Mouse (Mus musculus) megakaryocyte, embryonic 14.5 days (primary cell): ENCODE results near the gene Slc39a7. TPM values are rescaled to one million over a fixed set of nuclear protein-coding genes. Genes with fewer than 3 reads are reported as not detected.
A peak's percentile ranks its signal among the peaks of the same experiment; 100 is the strongest.

Source experiments
- H3K27me3 ChIP-seq: replicated peaks from 2 replicates; pipeline ENCODE3; 2012; ENCODE audit warnings: inconsistent platforms
- H3K36me3 ChIP-seq: replicated peaks from 2 replicates; pipeline ENCODE3; 2012; ENCODE audit warnings: low read length, inconsistent platforms, mixed read lengths
- H3K4me1 ChIP-seq: 2 replicates; pipeline ENCODE4 v1.6.1; 2012; ENCODE audit warnings: inconsistent platforms
- H3K4me3 ChIP-seq: replicated peaks from 2 replicates; pipeline ENCODE3; 2012; ENCODE audit warnings: moderate library complexity, mild to moderate bottlenecking, inconsistent platforms
- H3K9me3 ChIP-seq: 2 replicates; pipeline ENCODE4 v1.6.1; 2012; ENCODE audit warnings: inconsistent platforms
- FLI1 ChIP-seq: IDR thresholded peaks from 2 replicates; pipeline ENCODE4 v1.6.1; 2012; ENCODE audit warnings: low read length, inconsistent platforms, mixed read lengths
- GATA1 ChIP-seq: IDR thresholded peaks from 3 replicates; pipeline ENCODE4 v1.6.1; 2012; ENCODE audit warnings: mixed read lengths, low read length, inconsistent platforms, borderline replicate concordance
- polyA plus RNA-seq: library from polyadenylated mRNA; stranded (reverse); fragments of >175 nt; gene quantifications from 2 replicates; pipeline ENCODE4 v1.2.3, GENCODE M21; 2012; ENCODE audit warnings: low replicate concordance; ENCODE audit not compliant: insufficient read depth

Slc39a7 gene
- polyA plus RNA-seq, 1 experiment = 63.6 TPM

GRCm38 (mm10) chr17:34032174-34032632 is 721 bp upstream of the Slc39a7 start:
- Histone ChIP-seq H3K4me3 (peak overlapping the region; percentile 92), H3K27me3 (no peaks in the 10 kb centered on the region), H3K4me1 (peaks cover 60% of the 10 kb centered on the region), H3K36me3 (peaks cover 65% of the 10 kb centered on the region), H3K9me3 (no peaks in the 10 kb centered on the region)
- TF ChIP-seq FLI1 = no peak
- TF ChIP-seq GATA1 = no peak

- peaks cover 52% of the 10 kb centered on the region for H3K36me3 ChIP-seq
- TF ChIP-seq FLI1 (no peak), GATA1 (no peak)
- no peaks in the 10 kb centered on the region for H3K27me3 ChIP-seq
- H3K9me3 ChIP-seq = no peaks in the 10 kb centered on the region
- peaks cover 73% of the 10 kb centered on the region for H3K4me1 ChIP-seq
- H3K4me3 ChIP-seq = peak overlapping the region; percentile 92
These were observed 588 bp downstream of the Slc39a7 start for GRCm38 (mm10) chr17:34030861-34031326.

GRCm38 (mm10) chr17:34029890-34030595 is 1.4 kb downstream of the Slc39a7 start:
- H3K27me3 ChIP-seq = no peaks in the 10 kb centered on the region
- H3K4me1 ChIP-seq = peaks cover 82% of the 10 kb centered on the region
- H3K9me3 ChIP-seq = no peaks in the 10 kb centered on the region
- H3K4me3 ChIP-seq = peak overlapping the region; percentile 92
- H3K36me3 ChIP-seq = peaks cover 44% of the 10 kb centered on the region
- TF ChIP-seq FLI1 (no peak), GATA1 (no peak)

GRCm38 (mm10) chr17:34029150-34029889 is 2.2 kb downstream of the Slc39a7 start:
- Histone ChIP-seq H3K9me3 (no peaks in the 10 kb centered on the region), H3K4me3 (peak overlapping the region; percentile 81), H3K27me3 (no peaks in the 10 kb centered on the region), H3K36me3 (peaks cover 40% of the 10 kb centered on the region), H3K4me1 (peaks cover 82% of the 10 kb centered on the region)
- TF ChIP-seq GATA1 (no peak), FLI1 (no peak)

GRCm38 (mm10) chr17:34028501-34029149 is 2.9 kb downstream of the Slc39a7 start:
- H3K4me3 ChIP-seq = peak overlapping the region; percentile 96
- TF ChIP-seq FLI1 (no peak), GATA1 (no peak)

GRCm38 (mm10) chr17:34027656-34028223 is 3.7 kb downstream of the Slc39a7 start, which contains the start of gene H2-Ke6:
Gene H2-Ke6, minus strand, starts transcription at chr17:34028060.
- H3K9me3 ChIP-seq = peaks cover 6% of the 10 kb centered on the region
- H3K27me3 ChIP-seq = no peaks in the 10 kb centered on the region
- H3K4me1 ChIP-seq = peaks cover 77% of the 10 kb centered on the region
- H3K36me3 ChIP-seq = peaks cover 38% of the 10 kb centered on the region
- TF ChIP-seq FLI1 (no peak), GATA1 (no peak)
- peak within 1 kb of the TSS; percentile 96 for H3K4me3 ChIP-seq

More at GRCm38 (mm10) chr17:34028501-34029149, 2.9 kb downstream of the Slc39a7 start:
- no peaks in the 10 kb centered on the region for H3K9me3 ChIP-seq
- peaks cover 82% of the 10 kb centered on the region for H3K4me1 ChIP-seq
- no peaks in the 10 kb centered on the region for H3K27me3 ChIP-seq
- peaks cover 34% of the 10 kb centered on the region for H3K36me3 ChIP-seq

GRCm38 (mm10) chr17:34026917-34027655 is 4.4 kb downstream of the Slc39a7 start:
- TF ChIP-seq FLI1 = no peak
- TF ChIP-seq GATA1 = no peak
- H3K4me3 ChIP-seq = peak overlapping the region; percentile 96
- peaks cover 72% of the 10 kb centered on the region for H3K4me1 ChIP-seq
- peaks cover 45% of the 10 kb centered on the region for H3K36me3 ChIP-seq
- peaks cover 11% of the 10 kb centered on the region for H3K9me3 ChIP-seq
- no peaks in the 10 kb centered on the region for H3K27me3 ChIP-seq

GRCm38 (mm10) chr17:34026221-34026620 is 5.3 kb downstream of the Slc39a7 start:
- H3K27me3 ChIP-seq = no peaks in the 10 kb centered on the region
- no peak for TF ChIP-seq FLI1
- no peak for TF ChIP-seq GATA1
- H3K4me3 ChIP-seq = peak overlapping the region; percentile 96
- H3K9me3 ChIP-seq = peaks cover 17% of the 10 kb centered on the region
- H3K36me3 ChIP-seq = peaks cover 54% of the 10 kb centered on the region
- H3K4me1 ChIP-seq = peaks cover 72% of the 10 kb centered on the region

- peaks cover 22% of the 10 kb centered on the region for H3K9me3 ChIP-seq
- TF ChIP-seq FLI1 (no peak), GATA1 (no peak)
- H3K27me3 ChIP-seq = no peaks in the 10 kb centered on the region
- H3K4me3 ChIP-seq = peak overlapping the region; percentile 96
- peaks cover 57% of the 10 kb centered on the region for H3K36me3 ChIP-seq
- peaks cover 69% of the 10 kb centered on the region for H3K4me1 ChIP-seq
These were observed 5.7 kb downstream of the Slc39a7 start for GRCm38 (mm10) chr17:34025756-34026151.
